Mouse (Mus musculus): ENCODE data around the gene Sec13.
"Not testable (repeated sequence)": the region's sequence is repeated elsewhere in the genome, so short reads cannot be mapped to it uniquely, and the experiment has no call there.

The Sec13 gene

DNA sequence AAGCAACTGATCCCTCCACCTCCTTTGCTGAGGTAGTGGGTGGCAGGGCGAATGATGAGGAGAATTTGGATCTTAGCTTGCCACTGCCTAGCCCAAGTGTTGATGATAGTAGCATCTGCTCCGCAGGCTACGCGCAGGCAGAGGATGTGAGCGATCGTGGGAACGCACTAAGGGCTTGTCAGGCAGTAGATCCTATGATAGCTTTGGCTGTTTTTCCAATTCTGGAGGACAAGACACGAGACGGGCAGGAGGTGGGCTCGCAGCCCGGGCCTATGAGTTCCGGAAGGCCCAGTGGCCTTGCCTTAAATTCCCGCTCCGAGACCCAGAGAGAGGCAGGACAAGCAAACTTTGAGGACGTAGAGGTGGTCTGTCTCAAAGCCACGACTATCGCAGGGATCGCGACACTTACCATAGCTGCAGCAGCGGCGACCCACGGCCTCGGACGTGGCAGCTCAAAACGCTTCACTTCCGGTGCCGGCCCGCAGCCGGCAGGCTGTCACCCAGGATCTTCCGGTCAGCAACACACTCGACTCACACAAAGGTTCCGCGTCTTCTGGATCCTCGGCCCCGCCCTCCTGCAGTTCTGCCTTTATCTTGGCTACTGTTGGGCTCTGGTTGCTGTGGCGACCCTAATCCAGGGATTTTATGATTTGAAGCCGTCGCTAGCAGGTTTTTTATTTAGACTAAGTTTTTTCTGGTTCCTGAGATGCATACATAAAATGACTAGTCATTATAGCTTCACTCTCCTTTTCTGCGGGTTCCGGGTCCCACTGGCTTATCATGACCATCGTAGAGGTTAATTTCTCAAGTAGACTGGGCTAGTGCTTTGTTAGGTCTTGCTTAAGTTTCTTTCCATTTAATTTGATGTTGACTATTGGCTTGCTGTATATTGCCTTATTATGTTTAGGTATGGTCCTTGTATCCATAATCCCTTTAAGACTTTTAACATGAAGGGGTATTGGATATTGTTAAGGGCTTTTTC lies at the start of gene Sec13:
Sec13 (minus strand) TSS at position 508 of the 982 bp plus-strand sequence.
- DNase-seq: peak; percentile 91

DNA sequence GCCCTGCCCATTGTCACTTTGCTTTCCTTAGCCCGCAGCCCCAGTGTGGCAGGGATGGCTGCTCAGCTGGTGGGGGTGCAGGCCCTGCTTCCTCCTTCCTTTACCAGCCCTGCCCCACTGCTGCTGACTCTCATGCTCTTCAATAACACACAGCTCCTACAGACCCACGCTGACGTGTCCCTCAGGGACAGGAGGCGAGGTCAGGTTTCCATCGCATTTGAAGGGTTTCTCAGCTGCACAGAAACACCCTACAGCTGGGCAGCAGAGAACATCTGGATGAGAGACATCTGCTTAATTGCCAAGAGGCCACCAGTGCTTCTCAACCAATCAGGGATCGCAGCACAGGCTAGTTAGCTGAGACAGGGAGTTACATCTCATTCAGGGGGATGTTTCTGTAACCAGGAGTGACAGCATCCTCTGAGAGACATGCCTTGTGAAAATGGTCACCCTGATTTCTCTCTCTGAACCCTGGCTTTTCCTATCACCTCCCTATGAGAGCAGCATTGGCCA lies 47.0 kb upstream of the Sec13 start:
- no peak for DNase-seq

DNA sequence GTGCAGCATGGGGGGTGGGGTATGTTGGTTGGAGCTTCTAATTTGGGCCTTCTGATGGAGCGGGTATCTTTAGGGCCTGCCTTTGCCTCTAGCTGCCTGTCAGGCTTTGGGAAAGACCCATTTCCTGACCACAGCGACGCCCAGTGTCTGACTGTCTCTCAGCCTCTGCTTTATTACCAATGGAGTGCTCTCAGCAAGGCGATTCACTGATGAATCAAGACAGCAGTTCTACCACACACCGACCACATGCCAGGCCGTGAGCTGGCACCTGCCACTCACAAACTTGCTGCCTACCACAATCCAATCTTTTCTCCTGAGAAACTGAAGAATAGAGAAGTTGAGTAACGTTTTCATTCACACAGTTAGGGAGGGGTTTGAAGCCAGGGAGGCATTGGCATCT lies 45.1 kb upstream of the Sec13 start:
- DNase-seq: no peak

DNA sequence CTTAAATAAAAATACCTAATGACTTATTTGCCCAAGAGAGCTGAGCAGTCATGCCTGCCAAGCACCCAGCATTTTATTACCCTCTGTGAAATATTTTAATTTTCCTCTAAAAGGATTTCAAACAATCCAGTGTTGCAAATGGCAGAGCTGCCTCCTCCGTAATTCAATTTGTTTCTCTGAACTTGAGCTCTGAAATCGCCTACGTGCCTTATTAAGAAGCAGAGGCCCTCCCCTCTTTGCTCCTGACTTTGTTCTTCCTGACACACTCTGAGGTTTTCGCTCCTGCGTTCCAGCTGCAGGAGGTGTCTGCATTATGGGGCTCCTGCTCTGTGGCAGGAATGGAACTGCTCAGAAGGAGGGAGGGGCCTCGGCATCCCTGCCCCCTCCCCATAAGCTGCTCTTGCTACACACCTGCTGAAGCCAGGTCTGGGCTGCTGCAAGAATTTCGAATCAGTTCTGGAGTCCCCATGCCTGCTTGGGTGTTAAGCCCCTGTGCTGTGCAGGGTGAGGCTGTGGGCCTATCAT lies 37.7 kb upstream of the Sec13 start:
- DNase-seq: no peak

DNA sequence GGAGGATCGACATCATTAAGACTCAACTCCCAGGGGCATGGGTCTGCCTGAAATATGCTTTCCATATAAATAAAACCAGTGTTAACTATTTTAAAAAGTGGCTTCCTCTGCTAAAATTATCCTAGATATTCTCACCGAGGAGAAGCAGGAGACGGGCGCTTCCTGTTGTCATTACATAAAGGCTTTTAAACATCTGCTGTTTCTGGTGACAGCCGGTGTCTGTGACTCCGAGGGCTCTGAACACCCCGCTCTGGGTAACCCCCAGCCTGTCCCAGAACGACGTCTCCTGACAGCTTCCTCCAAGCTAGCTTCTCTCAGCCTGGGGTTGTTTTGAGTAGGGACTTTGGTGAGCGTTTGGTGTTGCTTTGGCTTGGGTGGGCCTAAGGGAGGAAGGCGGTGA lies 28.3 kb upstream of the Sec13 start:
- no peak for DNase-seq

DNA sequence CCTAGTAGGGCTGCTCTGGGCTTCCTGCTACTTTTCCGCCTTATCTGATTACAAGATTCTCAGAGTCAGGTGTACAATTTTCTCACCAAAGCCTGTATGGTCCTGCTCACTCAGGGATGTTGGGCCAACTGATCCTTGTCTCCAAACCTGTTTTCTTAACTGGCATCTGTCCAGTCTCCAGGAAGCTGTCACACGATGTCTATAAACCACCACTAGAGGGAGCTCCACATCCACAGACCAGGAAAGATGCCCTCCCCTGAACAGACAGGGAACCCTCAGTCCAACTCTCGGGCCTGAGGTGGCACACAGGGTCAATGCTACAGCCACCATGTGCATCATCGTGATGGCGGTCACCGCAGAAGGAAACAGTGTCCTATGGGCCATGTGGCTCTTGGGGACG lies 21.1 kb upstream of the Sec13 start:
- DNase-seq: peak; percentile 55

DNA sequence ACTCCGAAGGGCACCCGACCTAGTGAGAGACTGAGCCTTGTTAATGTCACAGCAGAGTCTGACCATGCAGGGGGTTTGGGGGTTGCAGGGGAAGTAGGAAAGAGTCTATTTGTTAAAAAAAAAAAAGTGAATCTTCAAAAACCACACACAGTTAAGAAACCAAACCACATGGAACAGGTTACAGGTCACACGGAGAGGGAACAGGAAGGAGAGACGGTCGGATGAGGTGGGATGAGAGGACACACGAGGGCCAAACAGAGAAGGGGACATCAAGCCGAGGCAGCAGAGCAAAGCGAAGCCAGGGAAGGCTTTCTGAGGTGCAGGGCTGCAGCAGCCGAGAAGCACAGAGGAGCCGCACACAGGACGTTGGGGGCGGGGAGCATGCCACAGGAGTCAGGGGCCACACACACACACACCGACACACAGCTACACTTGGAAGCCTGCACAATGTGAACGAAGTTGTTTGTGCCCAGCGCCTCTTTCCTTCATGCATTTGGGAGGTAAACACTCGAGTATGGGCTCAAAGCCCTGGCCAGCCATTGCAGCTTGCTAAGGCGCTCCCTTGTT lies 8.7 kb upstream of the Sec13 start:
- DNase-seq: peak; percentile 70

DNA sequence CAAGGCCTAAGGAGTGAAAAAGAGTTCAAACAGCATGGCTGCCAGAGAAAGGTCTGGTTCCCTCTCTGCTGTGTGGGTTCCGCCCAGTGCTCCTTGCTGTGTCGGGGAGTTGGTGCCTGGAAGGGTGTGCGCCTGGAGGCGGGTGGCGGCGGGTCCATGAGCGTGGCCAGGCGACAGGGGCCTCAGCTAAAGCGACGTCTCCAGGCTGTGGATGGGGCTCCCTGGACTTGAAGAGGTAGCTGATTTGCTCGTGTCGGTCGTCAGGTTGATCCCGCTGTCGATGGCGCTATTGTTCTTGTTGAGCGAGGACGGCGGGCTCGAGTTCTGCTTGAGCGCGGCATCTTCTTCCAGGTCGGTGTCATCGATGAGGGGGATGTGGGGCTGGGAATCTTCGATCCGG lies 7.8 kb upstream of the Sec13 start:
- DNase-seq: peak; percentile 40

DNA sequence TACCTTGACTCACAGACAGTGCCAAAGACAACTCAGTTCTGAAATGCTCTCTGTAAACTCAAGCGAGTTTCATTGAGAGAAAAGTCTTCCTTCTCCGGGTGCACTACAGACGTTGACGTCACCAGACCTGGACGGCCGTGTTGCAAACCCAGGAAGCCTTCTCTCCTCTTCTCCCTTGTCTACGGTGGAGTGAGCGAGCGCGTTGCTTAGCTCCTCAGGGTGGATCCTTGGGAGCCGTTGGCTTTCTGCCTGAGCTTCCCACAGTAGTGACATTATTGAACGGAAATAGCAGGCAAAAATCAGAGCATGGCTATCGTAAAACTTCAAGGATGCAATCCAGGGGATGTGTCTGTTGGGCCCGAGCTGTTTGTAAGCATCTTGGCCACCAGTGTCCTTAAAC lies 6.7 kb upstream of the Sec13 start:
- no peak for DNase-seq

DNA sequence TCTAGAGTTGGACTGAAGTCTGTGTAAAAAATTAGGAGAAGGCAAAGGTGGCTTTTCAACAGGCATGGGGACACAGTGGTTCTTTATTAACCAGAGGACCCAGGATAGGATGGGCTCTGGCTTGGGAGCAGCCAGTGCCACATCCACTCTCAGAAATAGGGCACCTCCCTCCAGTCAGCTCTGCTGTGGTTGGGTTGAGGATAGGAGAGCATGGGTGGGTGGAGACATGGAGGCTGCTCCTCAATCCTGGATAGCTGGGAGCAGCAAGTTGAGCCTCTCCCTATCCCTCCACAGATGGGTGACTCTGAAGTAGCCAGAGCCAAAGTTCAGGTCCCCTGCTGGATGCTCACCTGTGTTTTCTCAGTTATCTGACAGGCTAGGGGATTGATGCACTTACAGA lies 4.6 kb upstream of the Sec13 start:
- DNase-seq: no peak

DNA sequence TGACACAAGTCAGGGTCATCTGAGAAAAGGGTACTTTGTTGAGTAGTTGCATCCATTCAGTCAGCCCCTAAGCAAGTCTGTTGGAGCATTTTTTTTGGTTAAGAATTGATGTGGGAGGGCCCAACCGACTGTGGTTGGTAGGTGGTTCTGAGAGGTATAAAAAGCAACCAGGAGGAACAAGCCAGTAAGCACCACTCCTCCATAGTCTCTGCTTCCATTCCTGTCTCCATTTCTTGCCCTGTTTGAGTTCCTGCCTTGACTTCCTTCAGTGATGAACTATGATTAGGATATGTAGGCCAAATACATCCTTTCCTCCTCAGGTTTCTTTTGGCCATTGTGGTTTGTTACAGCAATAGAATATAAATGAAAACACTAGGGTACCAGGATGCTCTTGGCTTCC lies 2.6 kb upstream of the Sec13 start:
- no peak for DNase-seq

DNA sequence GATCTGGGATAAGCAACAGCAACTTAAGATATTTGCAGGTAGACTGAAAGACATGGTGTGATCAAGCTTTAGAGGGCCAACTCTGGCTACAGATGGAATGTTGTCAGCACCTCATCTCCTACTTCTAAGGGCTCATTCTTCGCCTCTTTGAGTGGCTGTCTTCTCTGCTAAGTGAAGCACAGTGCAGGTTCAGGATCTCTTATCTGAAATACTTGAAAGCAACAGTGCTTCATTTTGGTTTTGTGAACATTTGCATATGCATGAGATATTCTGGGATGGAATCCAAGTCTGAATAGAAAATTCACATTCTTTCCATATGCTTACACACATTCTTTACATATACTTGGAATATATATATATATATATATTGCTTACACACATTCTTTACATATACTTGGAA lies 1.8 kb upstream of the Sec13 start:
- no peak for DNase-seq

DNA sequence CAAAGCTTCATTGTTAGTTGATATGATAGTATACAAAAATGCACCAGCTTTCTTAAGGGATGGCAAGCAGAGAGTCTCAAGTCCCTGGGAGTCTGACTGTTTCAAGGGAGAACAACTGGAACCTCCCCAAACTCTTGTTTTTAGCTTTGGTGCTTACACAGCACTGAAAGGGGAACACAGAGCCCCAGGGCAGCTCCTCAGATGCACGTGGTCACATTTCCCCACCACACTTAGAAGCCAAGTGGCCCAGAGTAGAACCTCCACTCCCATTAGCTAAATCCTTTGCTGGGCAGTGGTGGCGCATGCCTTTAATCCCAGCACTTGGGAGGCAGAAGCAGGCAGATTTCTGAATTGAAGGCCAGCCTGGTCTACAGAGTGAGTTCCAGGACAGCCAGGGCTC lies 882 bp upstream of the Sec13 start:
- no peak for DNase-seq

DNA sequence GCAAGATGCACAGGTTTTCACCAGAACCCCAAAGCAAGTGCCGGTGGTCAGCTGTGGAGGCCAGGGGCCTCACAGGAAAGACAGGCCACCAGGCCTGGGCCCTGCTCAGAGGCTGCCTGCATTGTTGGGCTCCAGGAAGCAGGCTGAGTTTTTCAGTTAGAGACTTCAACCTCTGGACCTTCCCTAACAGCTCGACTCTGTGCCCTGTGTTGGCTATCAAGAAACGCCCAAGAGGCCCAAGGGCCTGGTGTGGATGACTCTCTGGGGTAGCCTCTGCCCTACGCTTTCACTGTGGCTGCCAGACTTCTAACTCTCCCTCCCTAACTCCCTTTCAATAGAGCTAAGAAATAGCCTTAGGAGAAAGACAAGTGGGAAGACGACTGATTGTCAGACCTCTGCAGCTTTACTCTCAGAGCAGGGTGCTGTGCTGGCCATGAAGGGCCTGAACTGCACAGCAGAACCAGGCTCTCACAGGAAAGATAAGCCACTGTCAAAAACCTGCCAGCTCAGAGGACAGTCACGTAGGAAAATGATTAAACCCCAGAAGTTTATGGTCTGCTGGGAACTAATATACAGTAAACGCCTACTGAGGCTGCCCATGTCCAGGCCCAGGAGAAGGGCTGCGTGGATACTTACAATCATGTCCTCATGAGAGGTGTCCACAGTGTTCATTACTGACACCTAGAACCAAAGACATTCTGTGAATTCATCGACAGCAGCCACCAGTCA lies 3.1 kb downstream of the Sec13 start:
- DNase-seq: no peak

DNA sequence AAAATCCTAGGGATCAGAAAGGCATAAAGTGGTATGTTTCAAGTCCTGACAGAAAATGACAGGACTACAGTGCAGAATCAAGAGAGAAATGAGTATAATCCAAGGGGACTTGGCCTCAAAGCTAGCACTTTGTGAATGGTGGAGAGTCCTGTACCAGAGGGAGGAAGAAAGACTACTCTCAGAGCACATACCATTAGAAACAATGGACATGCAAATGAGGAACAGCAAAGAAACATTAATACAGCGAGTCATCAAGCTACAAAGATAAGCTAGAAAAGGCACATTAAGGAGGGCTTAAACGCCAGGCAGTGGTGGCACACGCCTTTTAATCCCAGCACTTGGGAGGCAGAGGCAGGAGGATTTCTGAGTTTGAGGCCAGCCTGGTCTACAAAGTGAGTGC lies 9.2 kb downstream of the Sec13 start:
- no peak for DNase-seq

DNA sequence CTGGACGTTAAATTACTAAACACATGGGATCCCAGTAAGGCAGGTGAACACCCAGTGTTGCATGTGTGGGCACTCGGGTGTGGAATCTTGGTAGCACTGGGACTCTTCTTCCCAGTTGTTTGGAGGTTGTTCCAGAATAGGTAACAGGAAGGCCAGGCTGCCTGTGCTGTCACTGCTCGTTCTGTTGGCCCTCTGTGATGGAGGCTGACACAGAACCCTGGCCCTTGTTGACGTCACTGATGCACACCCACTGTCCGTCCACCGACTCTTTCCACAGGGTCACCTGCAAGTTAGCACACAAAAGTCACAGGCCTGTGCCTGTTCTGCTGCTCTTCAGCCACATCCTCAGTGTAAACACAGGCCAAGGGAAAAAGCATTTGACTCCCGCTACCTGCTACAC lies 12.4 kb downstream of the Sec13 start:
- no peak for DNase-seq

DNA sequence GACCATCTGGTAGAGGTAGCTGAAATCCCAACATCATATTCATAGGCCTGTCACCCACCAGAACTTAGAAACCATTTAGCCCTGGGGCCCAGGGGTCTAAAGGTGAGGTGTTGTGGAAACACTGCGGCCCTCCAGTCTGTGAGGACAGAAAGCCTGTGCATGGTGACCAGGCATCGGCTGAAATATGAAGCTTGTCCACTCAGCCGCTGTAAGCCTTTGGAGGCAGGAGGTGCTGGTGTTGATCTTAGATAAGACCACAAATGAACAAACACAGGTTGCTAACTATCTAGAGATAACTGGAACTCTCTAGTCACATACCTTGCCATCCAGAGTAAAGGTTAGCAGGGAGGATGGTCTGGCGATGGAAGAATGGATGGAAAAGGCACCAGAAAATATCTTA lies 19.5 kb downstream of the Sec13 start:
- no peak for DNase-seq

DNA sequence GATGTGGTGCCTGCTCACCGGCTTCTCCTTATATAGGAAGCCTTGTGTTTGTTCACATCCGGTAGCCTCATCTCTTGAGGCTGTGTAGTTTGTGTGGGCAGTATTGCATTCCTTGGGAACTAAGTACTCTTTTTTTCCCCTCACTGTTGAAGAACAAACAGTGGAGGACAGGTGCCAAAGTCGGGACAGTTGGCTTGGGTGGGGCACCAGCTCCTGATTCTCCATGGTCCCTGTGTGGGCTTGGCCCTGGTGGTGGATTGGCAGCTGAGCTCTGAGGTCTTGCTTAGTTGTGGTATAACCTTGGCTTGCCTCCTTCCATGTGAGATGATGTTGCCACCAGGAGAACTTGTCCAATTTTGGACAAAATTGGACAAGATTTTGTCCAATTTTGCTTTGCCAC lies 20.7 kb downstream of the Sec13 start, which contains the start of gene Ghrl:
Ghrl (minus strand) TSS at position 3 of the 400 bp plus-strand sequence.
- DNase-seq: no peak

DNA sequence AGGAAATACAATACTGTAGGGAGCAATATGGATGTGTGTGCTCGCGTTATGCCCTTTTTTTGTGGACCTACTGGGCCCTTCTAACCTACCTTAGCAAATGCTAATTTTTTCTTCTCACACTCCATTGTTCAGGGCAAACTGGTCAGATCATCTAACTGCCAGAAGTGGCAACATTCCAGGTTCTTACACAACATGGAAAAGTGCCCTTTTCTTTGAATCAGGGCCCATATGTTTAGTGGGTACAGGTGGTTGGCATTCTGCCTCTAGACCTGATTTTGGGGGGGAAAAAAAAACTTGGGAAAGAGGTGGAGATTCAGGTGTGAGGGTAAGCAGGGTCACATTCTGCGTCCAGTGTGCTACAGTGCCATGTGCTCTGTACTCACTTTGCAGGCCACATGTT lies 23.0 kb downstream of the Sec13 start:
- no peak for DNase-seq

DNA sequence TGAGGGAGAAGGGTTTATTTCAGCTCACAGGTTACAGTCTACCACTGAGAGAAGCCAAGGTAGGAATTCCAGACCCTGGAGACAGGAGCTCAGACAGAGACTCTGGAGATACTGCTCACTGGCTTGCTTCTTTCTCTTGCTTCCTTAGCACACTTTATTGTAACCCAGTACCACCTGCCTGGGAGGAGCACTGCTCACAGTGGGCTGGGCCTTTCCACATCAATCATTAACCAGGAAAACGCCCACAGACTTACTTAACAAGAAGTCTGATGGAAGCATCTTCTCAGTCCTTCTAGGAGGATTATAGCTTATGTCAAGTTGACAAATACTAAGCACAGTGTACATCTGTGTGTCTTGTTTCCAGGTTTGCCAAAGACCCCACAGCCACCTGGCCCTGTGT lies 25.7 kb downstream of the Sec13 start:
- no peak for DNase-seq

DNA sequence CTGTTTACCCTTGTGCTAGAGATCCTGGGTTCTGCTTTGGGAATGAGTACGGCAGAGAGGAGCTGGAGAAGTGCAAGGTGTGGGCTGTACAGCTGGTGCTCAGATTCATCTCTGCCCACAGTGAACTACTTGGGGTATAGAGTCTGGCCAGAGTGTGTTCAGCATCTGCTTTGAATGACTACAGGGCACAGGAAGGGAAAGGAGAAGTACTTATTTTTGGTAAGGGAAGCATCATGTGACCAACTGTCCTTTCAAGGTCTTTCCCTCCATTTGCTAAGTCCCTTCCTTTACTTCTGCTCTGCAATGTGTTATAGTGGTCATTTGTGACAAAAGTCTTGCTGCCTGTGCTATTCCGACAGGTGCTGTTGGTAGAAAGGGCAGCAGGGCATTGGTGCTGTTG lies 26.3 kb downstream of the Sec13 start:
- DNase-seq: no peak

DNA sequence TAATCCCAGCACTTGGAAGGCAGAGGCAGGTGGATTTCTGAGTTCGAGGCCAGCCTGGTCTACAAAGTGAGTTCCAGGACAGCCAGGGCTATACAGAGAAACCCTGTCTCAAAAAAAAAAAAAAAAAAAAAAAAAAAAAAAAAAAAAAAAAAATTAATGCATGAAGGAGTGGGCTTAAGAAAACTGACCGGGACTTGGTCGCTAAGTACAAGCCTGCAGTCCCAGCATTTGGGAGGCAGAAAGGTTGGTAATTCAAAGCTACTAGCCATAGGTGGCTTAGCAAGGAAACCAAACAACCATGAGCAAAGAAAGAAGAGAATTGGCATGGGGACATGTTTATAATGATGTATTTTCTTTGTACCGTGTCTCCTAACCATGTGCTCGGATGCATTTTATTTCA lies 27.2 kb downstream of the Sec13 start:
- DNase-seq: not testable (repeated sequence)

DNA sequence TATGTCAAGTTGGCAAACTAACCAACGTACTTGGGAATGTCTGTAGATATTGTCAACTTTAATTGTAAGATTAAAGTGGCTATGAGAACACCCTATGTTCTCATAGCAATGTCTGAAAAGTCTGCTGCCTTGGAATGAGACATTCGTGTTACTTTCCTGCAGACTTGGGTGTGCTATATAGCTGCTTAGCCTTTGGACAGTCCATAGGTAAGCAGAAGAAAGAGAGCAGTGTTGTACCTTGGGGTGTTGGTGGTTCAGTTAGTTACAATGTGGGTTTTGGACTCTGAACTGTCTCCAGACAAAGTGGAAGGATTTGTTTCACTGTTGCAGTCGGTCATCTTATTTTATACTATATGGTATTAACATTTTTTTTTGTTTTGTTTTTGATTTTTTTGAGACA lies 27.8 kb downstream of the Sec13 start:
- DNase-seq: no peak

Measured in thymus, postnatal 4 days (tissue).